Mouse (Mus musculus) hindlimb bud, embryonic 11.5 days (tissue): ENCODE results near the gene Rsad2.

Source experiments
- DNase-seq: peaks from one replicate; pipeline ENCODE4 v3.0.0-alpha.2; 2012; ENCODE audit warnings: low read depth, low spot score; ENCODE audit errors: extremely low spot score

The Rsad2 gene

DNA sequence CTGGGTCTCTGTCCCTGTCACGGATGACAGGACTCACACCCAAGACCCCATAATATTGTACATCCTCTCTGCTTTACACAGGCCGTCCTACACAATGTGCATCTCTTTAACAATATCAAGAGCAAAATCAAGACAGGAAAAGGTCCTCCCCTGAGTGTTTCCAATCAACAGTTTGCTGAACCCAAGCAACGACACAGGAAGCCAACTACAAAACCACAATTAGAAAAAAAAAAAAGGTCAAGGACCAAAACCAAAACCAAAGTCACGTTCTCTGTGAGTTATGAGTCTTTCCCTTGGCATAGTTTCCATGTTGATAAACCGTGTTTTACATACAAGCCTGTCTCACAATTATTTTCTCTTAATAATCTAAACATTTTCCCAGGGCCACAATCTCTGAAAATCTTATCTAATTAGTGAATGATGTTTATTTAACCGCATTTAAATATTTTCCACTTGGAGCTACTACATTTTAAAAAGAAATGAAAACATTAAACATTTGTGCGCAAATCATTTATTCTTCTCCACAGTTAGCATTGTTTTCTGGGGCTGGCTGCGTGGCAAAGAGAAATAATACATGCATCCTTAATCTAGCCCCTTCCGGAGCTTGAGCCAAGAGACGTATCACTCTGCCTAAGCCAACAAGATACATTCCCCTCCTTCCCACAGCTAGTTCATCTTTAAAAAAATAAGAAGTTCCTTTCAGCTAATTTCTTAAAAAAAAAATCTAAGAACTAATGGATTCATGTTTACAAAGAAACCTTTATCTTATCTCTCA is 54.4 kb downstream of the Rsad2 start:
- no peak for DNase-seq

DNA sequence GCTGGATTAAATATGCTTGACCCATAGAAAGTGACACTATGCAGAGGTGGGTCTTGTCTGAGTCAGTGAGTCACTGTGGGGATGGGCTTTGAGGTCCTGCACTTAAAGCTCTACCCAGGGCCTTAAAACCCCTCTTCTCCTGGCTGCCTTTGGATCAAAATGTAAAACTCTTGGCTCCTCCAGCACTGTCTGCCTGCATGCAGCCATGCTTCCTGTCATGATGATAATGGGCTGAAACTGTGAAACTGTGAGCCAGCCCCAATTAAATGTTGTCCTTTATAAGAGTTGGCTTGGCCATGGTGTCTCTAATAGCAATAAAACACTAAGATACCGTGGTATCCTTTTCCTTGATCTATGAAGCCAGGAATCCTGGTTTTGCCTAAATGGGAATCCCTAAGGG is 55.0 kb downstream of the Rsad2 start:
- DNase-seq = no peak

DNA sequence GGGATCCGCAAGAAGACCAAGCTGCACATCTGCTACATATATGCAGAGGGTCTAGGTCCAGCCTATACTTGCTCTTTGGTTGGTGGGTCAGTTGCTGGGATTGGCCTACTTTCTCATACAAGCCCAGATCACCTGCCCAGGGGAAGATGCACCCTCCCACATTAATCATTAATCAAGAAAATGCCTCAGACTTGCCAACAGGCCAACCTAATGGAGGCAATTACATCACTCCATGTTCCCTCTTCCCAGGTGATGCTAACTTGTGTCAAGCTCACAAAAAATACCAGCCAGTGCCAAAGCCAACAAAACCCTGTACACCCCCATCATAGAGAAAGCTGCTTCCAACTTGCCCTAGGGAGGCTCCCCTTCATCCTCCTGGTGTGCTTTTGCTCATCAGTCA is 55.5 kb downstream of the Rsad2 start:
- no peak for DNase-seq

DNA sequence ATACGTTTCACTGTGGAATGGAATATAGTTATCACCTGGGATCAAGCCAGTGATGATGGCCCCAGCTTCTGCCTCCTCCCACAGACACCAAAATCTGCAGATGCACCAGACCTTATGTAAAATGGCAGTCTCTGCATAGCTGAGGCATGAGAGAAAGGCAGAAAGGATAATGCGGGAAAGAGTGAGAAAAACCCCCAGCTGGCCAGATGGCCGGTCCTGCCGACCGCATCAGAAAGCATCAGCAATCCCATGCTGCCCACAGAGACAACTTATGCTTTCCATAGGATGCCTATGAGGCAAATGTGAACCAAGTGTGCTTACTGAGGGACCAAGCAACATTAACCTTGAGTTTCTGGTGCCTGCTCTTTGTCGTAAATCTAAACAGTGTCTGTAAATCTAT is 56.9 kb downstream of the Rsad2 start:
- DNase-seq = no peak

DNA sequence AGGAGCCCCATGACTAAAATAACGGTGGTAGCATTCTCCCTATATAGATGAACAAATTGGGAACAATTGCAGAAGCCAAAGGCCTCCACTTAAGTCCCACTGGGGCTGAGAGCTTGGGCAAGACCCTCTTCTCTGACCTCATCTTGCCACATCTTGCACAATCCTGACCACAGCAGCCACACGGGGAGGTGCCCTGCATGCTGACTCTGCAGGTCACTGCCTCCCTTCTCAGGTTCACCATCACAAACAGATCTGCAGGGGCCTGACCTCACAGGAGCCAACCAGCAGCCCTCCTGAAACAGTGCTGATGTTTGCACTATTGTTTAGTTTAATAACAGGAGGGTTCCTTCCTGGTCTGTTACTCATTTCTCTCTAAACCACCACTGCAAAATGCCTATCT is 57.7 kb downstream of the Rsad2 start:
- no peak for DNase-seq

DNA sequence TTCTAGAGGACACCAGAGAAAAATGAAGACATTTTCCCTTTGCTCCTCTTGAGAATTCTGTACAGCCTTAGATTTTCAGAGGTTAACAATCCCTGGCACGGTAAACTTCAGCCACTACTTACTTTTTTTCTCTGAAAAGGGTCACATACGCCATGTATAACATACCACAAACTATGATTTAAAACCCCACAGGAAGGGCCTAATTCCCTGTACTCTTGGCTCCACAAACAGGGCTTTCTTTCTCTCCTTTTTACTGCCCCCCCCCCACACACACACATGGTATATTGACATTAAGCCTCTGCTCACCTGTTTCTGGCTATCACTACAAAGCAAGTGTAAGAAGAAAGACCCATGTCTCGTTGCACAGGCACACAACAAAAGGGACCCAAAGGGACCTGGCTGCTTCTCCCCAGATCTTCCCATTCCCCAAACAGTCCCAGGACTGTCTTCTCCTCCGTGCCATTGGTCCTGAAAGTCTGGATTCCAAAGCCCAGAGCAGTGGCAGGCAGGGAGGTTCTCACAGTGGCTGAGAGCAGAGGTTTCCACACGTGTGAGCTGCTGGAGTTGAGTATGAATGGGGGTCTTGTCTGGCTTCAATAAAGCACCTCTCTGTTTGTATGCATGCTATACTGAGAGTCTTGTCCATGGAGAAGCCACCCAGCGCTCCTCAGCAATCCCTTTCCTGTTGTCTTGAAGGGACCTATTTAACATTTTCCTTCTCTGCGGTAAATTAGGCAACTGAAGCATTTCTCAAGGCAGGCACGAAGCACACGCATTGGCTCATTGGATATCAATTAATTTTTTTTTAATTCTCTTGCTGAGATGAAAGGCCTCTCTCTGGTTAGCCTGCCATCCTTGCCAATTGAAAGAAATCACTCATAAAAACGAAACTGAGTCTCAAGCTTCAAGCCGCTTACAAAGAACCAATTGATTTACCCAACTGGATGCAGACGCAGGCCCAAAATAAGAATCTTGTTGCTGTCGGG is 61.5 kb downstream of the Rsad2 start:
- no peak for DNase-seq

DNA sequence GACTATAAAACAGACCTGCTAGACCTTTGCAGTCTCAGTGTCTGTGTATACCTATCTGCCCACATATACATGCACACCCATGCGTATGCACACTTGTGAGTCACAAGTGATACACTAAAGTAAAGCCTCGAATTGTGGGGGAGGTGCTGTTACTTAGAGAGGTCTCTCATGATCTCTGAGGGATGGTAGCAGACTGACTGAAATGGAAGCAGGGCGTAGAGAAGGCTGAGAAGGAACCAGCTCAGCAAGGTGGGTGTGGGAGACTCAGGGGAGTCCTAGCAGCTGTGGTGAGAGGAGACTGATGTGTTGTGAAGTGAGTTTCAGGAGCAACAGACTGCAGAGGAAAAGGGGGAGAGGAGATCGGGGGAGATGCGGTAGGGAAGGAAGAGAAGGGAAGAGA is 63.0 kb downstream of the Rsad2 start:
- no peak for DNase-seq
